Mouse (Mus musculus) pancreas, adult 10 weeks (tissue): ENCODE measurements around the gene Clspn. TPM values are rescaled to one million over a fixed set of nuclear protein-coding genes. Genes with fewer than 3 reads are reported as not detected.

Experiments used
- polyA plus RNA-seq: library from polyadenylated mRNA; stranded (reverse); fragments of 350-450 nt; fragmentation: Illumina TruSeq; extraction: RNeasy Lipid Tissue Mini Kit (QIAGEN cat#74804); gene quantifications from one replicate; pipeline ENCODE4 v1.2.3, GENCODE M21; 2015; ENCODE audit warnings: low read depth, low replicate concordance; ENCODE audit not compliant: insufficient read depth

Clspn gene
- 0.26 TPM for polyA plus RNA-seq

DNA sequence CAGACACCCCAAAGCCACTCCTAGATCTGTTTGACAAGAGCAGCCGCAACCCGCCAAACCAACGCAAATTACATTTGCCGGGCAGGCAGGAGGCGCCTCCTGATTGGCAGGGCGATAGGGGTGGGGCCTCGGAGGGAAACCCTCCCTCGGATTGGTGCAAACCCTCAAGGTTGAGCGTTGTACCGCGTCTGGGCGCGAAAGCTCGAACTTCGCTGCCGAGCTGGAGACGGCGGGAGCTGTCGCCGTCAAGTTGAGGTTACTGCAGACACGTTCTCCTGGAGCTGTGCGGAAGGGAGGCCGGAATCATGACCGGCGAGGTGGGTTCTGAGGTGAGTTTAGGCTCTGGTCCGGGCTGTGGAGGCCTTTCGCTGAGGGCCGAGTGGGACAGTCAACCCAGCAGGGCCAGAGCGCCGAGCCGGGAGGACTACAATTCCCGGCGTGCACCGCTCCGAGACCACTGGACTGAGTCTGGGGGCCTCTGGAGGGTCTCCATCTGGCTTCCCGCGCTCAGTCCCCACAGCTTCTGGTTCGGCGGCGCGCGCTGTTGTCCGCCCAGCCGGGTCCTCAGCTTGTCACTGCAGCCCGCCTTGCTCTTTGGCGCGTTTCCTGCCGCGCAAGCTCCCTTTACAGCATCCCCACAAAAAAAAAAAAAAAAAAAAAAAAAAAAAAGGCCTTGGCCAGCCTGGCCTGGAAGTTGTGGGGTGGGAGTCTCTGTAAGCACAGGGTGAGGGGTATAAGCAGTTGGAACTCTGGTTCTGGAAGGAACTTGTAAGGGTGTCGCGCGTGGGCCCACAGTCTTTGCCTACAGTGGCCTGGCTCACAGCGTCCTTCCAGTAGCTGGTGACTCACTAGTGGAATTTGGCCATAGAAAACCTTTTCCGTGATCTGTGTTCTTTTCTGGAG lies at the start of gene Clspn:
TSS of gene Clspn (plus strand) at position 127 of the 903 bp plus-strand sequence.

DNA sequence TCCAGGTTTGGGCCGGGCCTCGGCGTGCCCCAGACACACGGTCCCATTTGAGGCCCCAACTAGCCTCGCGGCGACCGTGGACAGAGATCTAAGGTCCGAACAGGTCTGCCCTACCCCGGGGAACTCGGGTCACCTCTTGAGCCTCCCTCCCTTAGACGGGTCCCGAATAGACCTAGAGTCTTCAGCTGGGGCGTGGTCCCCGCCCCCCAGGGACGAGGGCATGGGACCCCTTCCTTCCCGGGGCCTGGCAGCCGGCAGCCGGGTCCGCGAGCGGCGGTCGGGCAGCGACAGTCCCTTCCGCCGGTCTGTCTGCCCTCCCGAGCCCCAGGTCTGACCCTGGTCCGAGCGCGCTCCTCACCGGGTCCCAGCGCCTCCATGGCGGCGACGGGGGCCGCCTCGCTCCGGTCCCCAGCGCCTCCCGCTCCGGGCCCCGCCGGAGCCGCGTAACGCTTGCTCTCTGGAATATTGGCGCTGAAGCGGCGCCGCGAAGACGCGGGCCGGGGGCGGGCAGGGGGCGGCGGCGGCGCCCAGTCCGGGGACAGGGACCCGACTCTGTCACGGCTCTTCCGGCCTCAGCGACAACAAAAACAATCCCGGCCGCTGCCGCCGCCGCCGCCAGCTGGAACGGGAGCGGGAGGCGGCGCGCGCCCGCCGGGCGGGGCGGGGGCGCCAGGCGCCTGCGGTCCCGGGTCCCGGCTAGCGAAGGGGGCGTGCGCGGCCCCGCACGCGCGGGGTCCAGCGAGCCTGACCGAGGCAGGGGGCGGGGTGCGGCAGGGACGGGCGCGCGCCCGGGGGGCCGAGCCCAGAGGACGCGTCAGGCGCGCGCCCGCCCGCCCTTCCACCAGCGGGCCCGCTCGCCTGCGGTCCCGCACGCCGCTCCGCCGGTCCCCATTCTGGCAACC lies 23.7 kb upstream of the Clspn start, which contains the start of gene Ago4:
TSS of gene Ago4 (minus strand) at position 646 of the 902 bp plus-strand sequence.

DNA sequence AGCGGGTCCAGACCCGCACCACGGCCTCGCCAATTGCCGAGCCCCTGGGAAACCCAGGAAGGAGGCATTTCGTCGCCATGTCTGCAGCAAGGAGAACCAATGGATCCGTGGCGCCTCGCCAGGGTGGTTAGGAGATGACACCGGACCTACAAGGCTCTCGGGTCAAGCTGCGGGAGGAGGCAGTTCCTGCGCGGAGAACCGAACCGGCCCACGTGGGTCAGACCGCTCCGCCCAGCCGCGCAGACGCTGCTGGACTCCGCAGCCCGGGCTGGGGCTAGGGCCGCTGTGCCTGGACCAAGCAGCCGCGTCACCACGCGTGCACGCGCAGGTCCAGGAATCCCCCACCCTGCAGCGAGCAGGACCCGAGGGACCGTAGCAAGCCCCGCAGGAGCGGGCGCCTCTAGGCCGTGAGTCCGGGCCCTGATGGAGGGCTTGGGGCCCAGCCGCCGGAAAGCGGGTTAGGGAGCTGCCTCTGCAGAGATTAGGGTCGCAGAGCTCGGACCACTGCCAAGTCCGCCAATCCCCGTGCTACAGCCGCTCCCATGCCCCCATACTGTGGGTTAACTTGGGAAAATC lies 53.0 kb downstream of the Clspn start, which contains the start of gene 5730409E04Rik:
TSS of gene 5730409E04Rik (plus strand) at position 213 of the 576 bp plus-strand sequence.

Other genes starting within 250 kb of the Clspn start
- gene Adprhl2, start 235.2 kb upstream of the Clspn start, polyA plus RNA-seq, result 8.7 TPM
- gene Tekt2, start 231.2 kb upstream of the Clspn start, polyA plus RNA-seq, result 2.2 TPM
- 2.9 TPM for gene Ago3, start 127.4 kb upstream of the Clspn start, polyA plus RNA-seq
- 3.5 TPM for gene Ago1, start 88.4 kb upstream of the Clspn start, polyA plus RNA-seq
- gene Ago4, start 23.5 kb upstream of the Clspn start, polyA plus RNA-seq, result 1.5 TPM
- 2.9 TPM for gene 5730409E04Rik, start 52.9 kb downstream of the Clspn start, polyA plus RNA-seq
- gene Psmb2, start 120.7 kb downstream of the Clspn start, polyA plus RNA-seq, result 26.3 TPM
- not detected for gene Tfap2e, start 179.3 kb downstream of the Clspn start, polyA plus RNA-seq
- gene Ncdn, start 196.5 kb downstream of the Clspn start, polyA plus RNA-seq, result 5.3 TPM
- 9.8 TPM for gene AU040320, start 196.6 kb downstream of the Clspn start, polyA plus RNA-seq